ENCODE assay signal across 8 mouse cellular contexts in the genomic region with DNA sequence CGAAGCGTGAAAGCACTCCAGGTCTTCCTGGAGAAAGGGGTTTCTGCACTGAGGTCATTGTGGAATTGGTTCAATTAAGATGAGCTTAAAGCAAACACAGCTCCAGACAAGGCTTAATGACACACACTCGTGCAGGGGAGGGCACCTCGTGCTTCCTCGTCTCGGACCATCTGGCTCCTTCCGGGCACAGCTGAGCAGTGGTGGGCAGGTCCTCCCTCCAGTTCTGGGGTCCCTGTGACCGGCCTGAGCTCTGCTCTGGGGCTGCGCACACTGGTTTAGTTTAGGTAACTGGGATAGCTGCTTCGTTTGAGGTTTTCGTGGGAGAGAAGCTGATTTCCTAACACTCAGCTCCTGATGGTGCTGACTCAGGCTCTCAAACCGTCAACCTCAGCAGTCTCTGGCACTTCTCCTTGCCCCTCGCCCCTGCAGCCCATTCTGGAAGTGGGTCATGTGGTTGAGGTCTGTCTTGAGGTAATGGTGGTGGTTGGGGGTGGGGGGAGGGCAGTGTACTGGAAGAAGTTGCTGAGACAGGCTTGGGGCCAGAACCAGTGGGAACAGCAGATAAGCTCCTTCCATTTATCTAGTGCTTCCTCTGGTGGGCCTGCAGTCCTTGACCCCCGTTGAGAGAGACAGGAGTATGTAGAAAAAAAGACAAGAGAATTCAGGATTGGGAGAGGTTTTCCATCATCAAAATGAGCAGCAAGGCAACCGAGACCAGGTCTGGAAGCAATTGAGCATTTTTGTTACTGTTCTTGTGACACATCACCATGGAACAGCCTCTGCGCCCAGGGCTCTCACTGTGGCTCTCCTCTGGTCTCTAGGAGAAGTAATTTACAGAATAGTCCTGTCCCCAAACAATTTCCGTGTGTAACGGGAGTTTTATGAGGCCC. TPM values are rescaled to one million over a fixed set of nuclear protein-coding genes. Genes with fewer than 3 reads are reported as not detected.
DNase-seq lines count a peak whose midpoint lies in the region; ATAC-seq lines count a peak whose summit lies in the region.

No protein-coding gene starts in this region.

- ATAC-seq in frontal cortex, adult (ENCODE audit: low TSS enrichment) = peak; percentile 72

- DNase-seq in frontal cortex, postnatal 25 days (ENCODE audit: low spot score in 2 of 2) = no peak
- DNase-seq in 3134 (ENCODE audit: extremely low read depth, insufficient read length, low spot score) = peak; percentile 80
- peak; percentile 52 to 69 for DNase-seq in cerebellum, postnatal 25 days
- peak; percentile 40 for DNase-seq in kidney, adult 18-20 months
- DNase-seq in lung, postnatal 25 days (ENCODE audit: low spot score) = peak; percentile 21
- DNase-seq in thymus, postnatal 36 days = peak; percentile 19 to 24
- no peak for DNase-seq in adrenal gland, adult 8-10 months

RNA-seq across cellular contexts. Expression of gene Umps, which starts 44.5 kb away (rescaled TPM):
- total RNA-seq in adrenal gland, adult 8-10 months (2022) = 10 to 100 TPM; 35.3 to 47.5 (median 38.2) TPM

Comparison
In these comparisons a context has a peak if more than half of its experiments do, and no peak if none do; other contexts are left out.
1. DNase-seq: peak in 3134 (single experiment), cerebellum, postnatal 25 days (2 of 2), kidney, adult 18-20 months (single experiment), lung, postnatal 25 days (single experiment) and thymus, postnatal 36 days (2 of 2); none in frontal cortex, postnatal 25 days (0 of 2) and adrenal gland, adult 8-10 months (single experiment).